Mouse (Mus musculus) stomach, postnatal 0 days (tissue): ENCODE data around the gene Rpl41.

Experiments used
- CTCF ChIP-seq: IDR thresholded peaks from 2 replicates; pipeline ENCODE4 v1.5.1; 2016; ENCODE audit warnings: antibody characterized with exemption, low read depth, mild to moderate bottlenecking, moderate library complexity
- EP300 ChIP-seq: optimal IDR thresholded peaks from 2 replicates; pipeline ENCODE3; 2016; ENCODE audit warnings: antibody characterized with exemption

GRCm38 (mm10) chr10:128526366-128527356 lies 22.4 kb downstream of the Rpl41 start:
- TF ChIP-seq EP300 (no peak), CTCF (no peak)
